Mouse (Mus musculus): ENCODE results near the gene Grk5. TPM values are rescaled to one million over a fixed set of nuclear protein-coding genes. Genes with fewer than 3 reads are reported as not detected.

Gene Grk5
- total RNA-seq, 2 experiments from 2014 or later: 15.6 to 15.9 TPM

- no peak for DNase-seq (ENCODE audit: low spot score in 2 of 2)
- intact Hi-C loops (cut with DNase I): no loop called here
Measured at GRCm38 (mm10) chr19:60967909-60968308, 78.4 kb downstream of the Grk5 start.

GRCm38 (mm10) chr19:60970406-60970805 lies 80.9 kb downstream of the Grk5 start:
- no peak for DNase-seq (ENCODE audit: low spot score in 2 of 2)

GRCm38 (mm10) chr19:60971598-60971997 lies 82.0 kb downstream of the Grk5 start:
- no peak for DNase-seq (ENCODE audit: low spot score in 2 of 2)
- intact Hi-C loops (cut with DNase I): no loop called here

More at GRCm38 (mm10) chr19:60970406-60970805, 80.9 kb downstream of the Grk5 start:
- intact Hi-C loops (cut with DNase I): no loop called here

- intact Hi-C loops (cut with DNase I): no loop called here
- no peak for DNase-seq (ENCODE audit: low spot score in 2 of 2)
Measured at GRCm38 (mm10) chr19:60972281-60973015, 82.9 kb downstream of the Grk5 start.

GRCm38 (mm10) chr19:60973508-60973907 lies 84.0 kb downstream of the Grk5 start:
- no peak for DNase-seq (ENCODE audit: low spot score in 2 of 2)
- intact Hi-C loops (cut with DNase I): no loop called here

DNA sequence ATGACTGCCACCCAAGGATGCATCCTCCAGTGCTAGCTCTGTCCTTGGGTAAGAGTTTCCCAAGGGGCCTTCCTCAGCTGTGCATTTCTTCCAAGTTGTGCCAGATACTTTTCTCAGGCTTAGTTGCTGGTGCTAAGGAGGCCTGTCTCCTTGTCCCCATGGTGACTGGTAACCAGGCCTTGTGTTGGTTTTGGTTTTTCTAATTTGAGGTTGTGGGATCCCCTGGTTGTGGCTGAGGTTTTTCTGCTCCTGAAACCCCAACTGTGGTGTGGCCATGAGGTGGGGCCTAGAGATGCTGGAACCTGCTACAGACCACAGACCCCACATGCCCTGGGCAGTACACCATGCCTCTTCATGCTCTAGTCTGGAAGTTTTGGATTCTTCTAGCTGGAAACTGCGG lies 90.0 kb downstream of the Grk5 start:
- no peak for DNase-seq (ENCODE audit: low spot score in 2 of 2)
- intact Hi-C loops (cut with DNase I): no loop called here

- no peak for DNase-seq (ENCODE audit: low spot score in 2 of 2)
- intact Hi-C loops (cut with DNase I): no loop called here
Measured at GRCm38 (mm10) chr19:60981391-60981790, 91.8 kb downstream of the Grk5 start.

- intact Hi-C loops (cut with DNase I): no loop called here
- no peak for DNase-seq (ENCODE audit: low spot score in 2 of 2)
Measured at GRCm38 (mm10) chr19:60981894-60982293, 92.3 kb downstream of the Grk5 start.

DNA sequence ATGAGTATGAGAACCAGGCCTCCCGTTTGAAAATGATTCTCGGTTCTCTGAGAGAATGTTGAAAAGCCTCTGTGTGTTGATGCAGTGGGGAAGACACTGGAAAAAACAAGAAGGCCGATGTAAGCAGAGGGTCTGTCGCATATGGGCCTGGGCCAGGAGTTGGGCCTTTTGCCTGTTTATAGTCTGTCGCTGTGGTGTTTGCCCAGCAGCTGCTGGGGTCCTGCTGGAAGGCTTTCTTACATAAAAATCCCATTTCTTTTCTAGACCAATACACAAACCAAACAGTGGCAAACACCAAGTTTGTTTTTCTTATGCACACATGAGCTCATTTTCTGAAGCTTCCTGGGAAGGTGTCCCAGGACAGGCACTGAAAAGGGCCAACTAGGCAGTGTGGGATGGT lies 100.2 kb downstream of the Grk5 start:
- intact Hi-C loops (cut with DNase I): no loop called here
- no peak for DNase-seq (ENCODE audit: low spot score in 2 of 2)

GRCm38 (mm10) chr19:60994214-60994613 lies 104.7 kb downstream of the Grk5 start:
- intact Hi-C loops (cut with DNase I): no loop called here
- no peak for DNase-seq (ENCODE audit: low spot score in 2 of 2)

- no peak for DNase-seq (ENCODE audit: low spot score in 2 of 2)
- intact Hi-C loops (cut with DNase I): no loop called here
Measured at GRCm38 (mm10) chr19:60994845-60995244, 105.3 kb downstream of the Grk5 start.

GRCm38 (mm10) chr19:60997784-60998183 lies 108.2 kb downstream of the Grk5 start:
- no peak for DNase-seq (ENCODE audit: low spot score in 2 of 2)
- intact Hi-C loops (cut with DNase I): no loop called here

- intact Hi-C loops (cut with DNase I): no loop called here
- DNase-seq (ENCODE audit: low spot score in 2 of 2): no peak
Measured at GRCm38 (mm10) chr19:60999652-61000051, 110.1 kb downstream of the Grk5 start.

- no peak for DNase-seq (ENCODE audit: low spot score in 2 of 2)
- intact Hi-C loops (cut with DNase I): no loop called here
Measured at GRCm38 (mm10) chr19:61000958-61001357, 111.4 kb downstream of the Grk5 start.

DNA sequence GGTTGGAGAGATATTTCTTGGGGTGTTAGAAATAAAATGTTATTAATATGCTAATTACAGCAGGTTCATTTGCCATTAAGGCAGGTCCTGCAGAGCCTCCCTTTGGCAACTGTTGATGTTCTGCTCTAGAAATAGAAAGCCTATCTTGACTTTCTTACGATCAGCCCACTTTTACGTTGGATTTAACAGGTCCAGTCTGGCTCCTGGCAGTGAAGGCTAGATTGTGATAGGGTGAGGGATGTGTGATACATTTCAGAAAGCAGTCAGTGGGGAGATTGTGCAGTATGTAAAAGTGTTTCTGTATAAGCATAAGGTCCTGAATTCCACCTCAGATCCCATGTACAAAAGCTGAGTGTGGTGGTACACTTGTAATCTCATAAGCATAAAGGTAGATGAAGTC lies 119.7 kb downstream of the Grk5 start:
- no peak for DNase-seq (ENCODE audit: low spot score in 2 of 2)
- intact Hi-C loops (cut with DNase I): no loop called here

- intact Hi-C loops (cut with DNase I): no loop called here
- DNase-seq (ENCODE audit: low spot score in 2 of 2): no peak
Measured at GRCm38 (mm10) chr19:61017477-61018266, 128.1 kb downstream of the Grk5 start.

GRCm38 (mm10) chr19:61021502-61021901 lies 132.0 kb downstream of the Grk5 start:
- DNase-seq (ENCODE audit: low spot score in 2 of 2): peak; percentile 4 to 7

DNA sequence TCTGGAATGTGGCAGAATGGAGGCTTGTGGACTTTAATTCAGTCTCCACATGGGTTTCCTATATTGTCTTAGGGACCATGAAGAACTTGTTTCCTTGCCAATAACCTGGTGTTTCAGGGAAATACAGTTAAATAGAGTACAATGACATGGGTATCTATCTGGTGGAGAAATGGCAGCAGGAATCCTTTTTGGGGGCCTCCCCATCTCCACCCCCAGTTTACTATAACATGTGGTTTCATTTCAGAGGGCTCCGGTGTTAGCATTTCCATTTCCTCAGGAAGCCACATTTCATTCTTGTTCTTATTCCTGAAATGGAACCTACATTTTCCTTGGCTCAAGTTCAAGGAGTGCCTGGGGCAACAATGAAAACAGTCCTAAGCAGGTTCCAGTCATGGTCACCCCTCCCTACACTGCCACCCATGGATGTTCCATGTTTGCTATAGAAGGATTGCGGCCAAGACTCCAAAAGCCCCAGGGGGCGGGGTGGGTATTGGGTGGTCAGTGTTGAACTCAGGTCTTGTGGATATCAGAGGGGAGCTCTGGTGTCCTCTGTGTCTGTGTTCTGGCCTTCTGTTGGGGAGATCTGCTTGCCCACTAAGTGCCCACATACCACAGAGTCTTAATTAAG lies 132.5 kb downstream of the Grk5 start:
- no peak for DNase-seq (ENCODE audit: low spot score in 2 of 2)
- intact Hi-C loops (cut with DNase I): no loop called here

More at GRCm38 (mm10) chr19:61021502-61021901, 132.0 kb downstream of the Grk5 start:
- intact Hi-C loops (cut with DNase I): no loop called here

- DNase-seq (ENCODE audit: low spot score in 2 of 2): no peak
- intact Hi-C loops (cut with DNase I): no loop called here
Measured at GRCm38 (mm10) chr19:61031570-61031969, 142.0 kb downstream of the Grk5 start.

GRCm38 (mm10) chr19:61039151-61039550 lies 149.6 kb downstream of the Grk5 start:
- no peak for DNase-seq (ENCODE audit: low spot score in 2 of 2)

GRCm38 (mm10) chr19:61048646-61049045 lies 159.1 kb downstream of the Grk5 start:
- no peak for DNase-seq (ENCODE audit: low spot score in 2 of 2)
- intact Hi-C loops (cut with DNase I): no loop called here

More at GRCm38 (mm10) chr19:61039151-61039550, 149.6 kb downstream of the Grk5 start:
- intact Hi-C loops (cut with DNase I): no loop called here

Data from left cerebral cortex, postnatal 36 days (tissue).